Mouse (Mus musculus): Measurements from ENCODE around the gene 4930415O20Rik.

Gene 4930415O20Rik

DNA sequence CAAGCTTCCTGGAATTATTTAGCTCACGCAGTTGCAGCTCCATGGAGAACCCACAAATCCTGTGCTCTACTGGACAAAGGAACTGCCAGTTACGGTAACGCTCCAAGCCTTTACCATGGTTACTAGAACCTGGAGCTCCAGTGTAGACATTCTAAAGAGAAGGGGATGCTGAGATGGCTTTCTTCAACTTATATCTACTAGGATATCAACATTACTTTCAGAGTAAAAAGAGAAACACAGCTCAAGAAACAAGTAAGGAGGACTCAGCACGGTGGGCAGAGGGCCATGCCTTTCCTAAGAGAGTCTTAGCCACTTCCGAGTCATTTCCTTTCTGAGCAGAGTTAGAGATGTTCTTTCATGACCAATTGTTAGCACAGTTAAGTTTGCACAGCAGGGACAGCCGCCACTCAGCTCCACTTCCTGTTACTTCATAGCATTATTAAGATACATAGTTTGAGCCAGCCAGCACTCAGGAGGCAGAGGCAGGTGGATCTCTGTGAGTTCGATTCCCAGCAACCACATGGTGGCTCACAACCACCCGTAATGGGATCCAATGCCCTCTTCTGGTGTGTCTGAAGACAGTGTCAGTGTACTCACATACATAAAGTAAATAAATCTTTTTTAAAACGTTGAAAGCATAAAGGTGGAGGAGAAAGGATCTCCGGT is at the start of gene 4930415O20Rik, which contains the start of gene Ccnt1:
Gene 4930415O20Rik, plus strand, starts transcription at position 132 of the 666 bp plus-strand sequence.
Gene Ccnt1, minus strand, starts transcription at position 51 of the 666 bp plus-strand sequence.
- DNase-seq: no peak

GRCm38 (mm10) chr15:98521245-98521644 is 49.6 kb upstream of the 4930415O20Rik start:
- no peak for DNase-seq

- no peak for DNase-seq
Measured at GRCm38 (mm10) chr15:98526057-98526456, 44.7 kb upstream of the 4930415O20Rik start.

GRCm38 (mm10) chr15:98527056-98527771 is 43.6 kb upstream of the 4930415O20Rik start:
- DNase-seq: no peak

GRCm38 (mm10) chr15:98528066-98528563 is 42.7 kb upstream of the 4930415O20Rik start:
- DNase-seq: no peak

GRCm38 (mm10) chr15:98532281-98532680 is 38.5 kb upstream of the 4930415O20Rik start:
- DNase-seq: no peak

GRCm38 (mm10) chr15:98533035-98533531 is 37.7 kb upstream of the 4930415O20Rik start:
- DNase-seq: no peak

- peak; percentile 97 for DNase-seq
Measured at GRCm38 (mm10) chr15:98533881-98534627, 36.8 kb upstream of the 4930415O20Rik start, which contains the start of gene Kansl2. Gene Kansl2 (minus strand): TSS chr15:98534264.

DNA sequence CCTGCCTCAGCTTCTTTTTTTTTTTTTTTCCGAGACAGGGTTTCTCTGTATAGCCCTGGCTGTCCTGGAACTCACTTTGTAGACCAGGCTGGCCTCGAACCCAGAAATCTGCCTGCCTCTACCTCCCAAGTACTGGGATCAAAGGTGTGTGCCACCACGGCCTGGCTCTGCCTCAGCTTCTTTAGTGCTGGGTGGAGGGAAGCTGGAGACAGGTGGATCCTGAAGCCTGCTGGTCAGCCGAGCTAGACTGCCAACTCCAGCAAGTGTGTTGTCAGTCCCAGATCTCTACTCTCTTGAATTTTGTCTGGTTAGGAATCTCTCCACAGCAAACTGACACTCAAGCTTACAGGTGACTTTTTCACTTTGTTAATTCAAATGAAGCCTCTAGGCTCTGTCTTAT is 34.9 kb upstream of the 4930415O20Rik start:
- no peak for DNase-seq

- DNase-seq: no peak
Measured at GRCm38 (mm10) chr15:98536828-98537510, 33.8 kb upstream of the 4930415O20Rik start.

DNA sequence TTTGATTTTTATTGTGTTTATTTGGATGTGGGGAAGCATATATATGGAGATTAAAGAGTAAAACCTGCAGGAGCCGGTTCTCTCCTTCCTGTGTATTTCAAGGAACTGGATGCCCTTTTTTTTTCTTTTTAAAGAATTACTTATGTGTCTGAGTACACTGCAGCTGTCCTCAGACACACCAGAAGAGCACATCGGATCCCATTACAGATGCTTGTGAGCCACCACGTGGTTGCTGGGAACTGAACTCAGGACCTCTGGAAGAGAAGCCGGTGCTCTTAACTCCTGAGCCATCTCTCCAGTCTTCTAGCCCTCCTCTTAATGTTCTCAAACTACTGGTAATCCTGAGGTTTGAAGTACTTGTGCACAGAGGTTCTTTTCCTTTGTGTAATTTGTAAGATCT is 32.9 kb upstream of the 4930415O20Rik start:
- DNase-seq: no peak

- DNase-seq: no peak
Measured at GRCm38 (mm10) chr15:98541064-98541463, 29.7 kb upstream of the 4930415O20Rik start.

DNA sequence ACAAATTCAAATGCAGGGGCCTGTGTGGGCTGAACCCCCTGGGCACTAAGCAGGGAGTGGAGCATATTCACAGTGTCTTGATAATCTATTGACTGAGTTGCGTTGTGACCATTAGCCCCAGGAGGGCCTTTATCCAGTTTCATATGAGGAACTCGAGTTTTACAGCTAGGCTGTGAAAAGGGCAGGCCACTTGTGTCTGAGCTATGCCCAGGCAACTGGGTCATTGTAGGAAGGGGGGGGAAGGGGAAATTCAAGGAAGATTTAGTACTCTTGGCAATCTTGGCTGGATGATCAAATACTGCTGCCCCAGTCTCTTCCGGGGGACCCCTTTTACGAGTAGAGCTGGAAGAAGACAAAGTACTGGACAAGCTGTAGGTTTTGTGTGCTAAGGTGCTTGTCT is 27.5 kb upstream of the 4930415O20Rik start:
- no peak for DNase-seq

GRCm38 (mm10) chr15:98545151-98545550 is 25.7 kb upstream of the 4930415O20Rik start:
- no peak for DNase-seq

GRCm38 (mm10) chr15:98546843-98547242 is 24.0 kb upstream of the 4930415O20Rik start:
- DNase-seq: no peak

GRCm38 (mm10) chr15:98552758-98553157 is 18.0 kb upstream of the 4930415O20Rik start:
- DNase-seq: no peak

DNA sequence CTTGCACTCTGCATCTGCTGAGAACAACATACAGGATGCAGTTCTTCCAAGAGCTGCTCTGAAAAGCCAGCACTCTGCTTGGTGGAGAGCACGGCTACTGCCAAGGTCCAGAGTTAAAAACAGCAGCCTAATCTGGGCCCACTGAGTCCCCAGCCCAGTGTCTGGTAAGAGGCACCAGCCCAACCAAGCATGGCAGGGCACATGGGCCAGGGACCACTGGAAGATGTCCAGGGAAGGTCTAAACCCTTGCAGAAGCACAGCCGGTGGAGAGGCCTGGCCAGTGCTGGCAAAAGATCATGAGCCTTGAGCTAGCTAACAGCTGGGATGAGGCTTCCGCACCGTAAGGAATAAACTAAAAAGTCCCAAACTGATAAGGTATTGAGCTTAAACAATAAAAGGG is 14.9 kb upstream of the 4930415O20Rik start:
- DNase-seq: no peak

GRCm38 (mm10) chr15:98557186-98557585 is 13.6 kb upstream of the 4930415O20Rik start:
- no peak for DNase-seq

DNA sequence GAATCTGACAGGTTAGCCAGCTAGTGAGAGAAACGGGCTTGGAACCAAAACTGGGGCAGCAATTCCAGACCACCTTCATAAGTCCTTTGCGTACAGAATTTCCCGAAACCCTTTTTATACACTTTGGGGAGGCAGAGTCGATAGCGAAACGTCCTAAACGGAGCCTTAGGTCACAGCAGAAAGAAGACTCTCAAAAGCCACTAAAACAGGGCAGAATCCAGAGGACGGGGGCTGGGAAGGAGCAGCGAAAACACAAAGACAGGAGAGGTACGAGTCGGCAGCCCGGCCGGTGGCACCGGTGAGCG is 3.9 kb upstream of the 4930415O20Rik start:
- no peak for DNase-seq

DNA sequence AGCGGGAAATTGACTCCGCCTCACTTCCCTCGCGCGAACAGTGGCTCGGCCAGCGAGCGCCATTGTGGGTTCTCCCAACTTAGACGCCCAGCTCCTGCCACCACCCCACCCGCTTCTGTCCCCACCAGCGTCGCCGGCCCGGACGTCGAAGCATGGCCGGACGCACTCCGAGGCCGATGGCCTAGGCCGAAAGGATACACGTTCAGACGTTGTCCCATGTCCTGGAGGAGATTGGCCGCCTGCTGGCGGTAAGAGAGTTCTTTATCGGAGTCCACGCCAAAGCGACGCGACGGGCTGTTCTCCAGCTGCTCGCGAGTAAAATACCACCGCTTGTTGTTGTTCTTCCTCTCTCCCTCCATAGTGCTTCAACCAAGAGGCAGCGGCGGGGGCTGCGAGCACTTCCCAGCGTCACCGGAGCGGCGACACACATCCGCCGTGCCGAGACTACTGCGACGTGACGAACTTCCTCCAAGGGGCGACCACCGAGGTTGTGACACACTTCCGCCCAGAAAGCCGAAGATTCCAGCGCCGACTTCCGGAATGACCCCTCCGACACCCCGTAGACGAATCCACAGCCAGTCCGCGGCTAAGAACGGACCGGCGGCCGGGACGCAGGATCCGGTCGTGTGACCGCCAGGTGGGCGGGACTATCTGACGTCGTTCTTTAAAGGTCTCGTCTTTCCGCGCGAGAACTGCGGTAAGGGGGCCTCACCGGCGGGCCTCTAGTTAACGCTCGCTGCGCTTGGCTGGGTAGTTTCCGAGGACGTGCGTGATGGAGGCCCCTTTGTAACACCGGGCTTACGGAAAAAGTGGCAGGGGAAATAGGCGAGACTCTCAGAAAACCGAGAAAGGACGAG is 3.3 kb upstream of the 4930415O20Rik start:
- peak; percentile 100 for DNase-seq

- DNase-seq: peak; percentile 24
Measured at GRCm38 (mm10) chr15:98568256-98569033, 2.4 kb upstream of the 4930415O20Rik start.

Measured in kidney, adult 18-20 months (tissue).